Mouse (Mus musculus): Measurements from ENCODE around the gene Nsdhl.

The Nsdhl gene

DNA sequence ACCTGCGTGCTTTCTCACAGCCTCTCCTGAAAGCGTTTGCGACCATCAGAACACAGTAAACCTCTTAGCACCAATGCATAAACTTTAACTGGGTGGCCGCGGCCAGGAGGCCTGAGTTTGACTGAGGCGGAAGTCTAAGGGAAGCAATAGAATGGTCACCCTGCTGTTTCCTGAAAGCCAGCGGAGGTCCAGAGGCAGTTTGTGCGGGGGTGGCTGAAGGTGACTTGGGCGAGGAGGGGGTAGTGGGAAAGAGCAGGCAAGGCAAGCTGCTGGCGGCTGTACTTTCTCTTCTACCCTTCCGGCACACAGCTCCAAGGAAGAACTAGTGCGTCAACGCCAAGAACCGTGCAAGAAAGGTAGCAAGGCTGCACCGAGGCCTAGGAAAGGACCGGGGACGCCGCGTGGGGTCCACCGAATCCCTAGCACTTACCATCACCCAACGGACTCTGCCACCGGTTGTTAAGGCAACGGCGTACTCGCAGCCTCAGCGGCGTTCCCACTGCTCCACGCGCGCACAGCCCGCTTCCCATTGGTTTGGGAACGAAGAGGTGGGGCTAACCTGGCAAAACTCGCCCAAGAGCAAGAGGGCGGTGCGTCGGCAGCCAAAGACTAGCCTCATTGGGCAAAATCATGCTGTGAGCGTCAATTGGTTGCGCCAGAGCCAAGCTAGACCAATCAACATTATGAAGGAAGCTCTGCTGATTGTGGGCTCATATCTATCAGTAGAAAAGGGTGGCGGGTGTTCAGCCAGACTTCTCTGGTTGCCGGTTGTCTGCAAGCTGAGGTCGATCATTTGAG lies at the start of gene Nsdhl, which contains the start of gene Cetn2:
Nsdhl (plus strand) TSS at position 674 of the 798 bp plus-strand sequence.
Cetn2 (minus strand) TSS at position 528 of the 798 bp plus-strand sequence.
- in situ Hi-C loops (cut with MboI, MseI): loop anchor here in 1 of 2 experiments (5.0 kb wide), 1 partner anchor 34 kb away; no protein-coding TSS in a partner anchor

DNA sequence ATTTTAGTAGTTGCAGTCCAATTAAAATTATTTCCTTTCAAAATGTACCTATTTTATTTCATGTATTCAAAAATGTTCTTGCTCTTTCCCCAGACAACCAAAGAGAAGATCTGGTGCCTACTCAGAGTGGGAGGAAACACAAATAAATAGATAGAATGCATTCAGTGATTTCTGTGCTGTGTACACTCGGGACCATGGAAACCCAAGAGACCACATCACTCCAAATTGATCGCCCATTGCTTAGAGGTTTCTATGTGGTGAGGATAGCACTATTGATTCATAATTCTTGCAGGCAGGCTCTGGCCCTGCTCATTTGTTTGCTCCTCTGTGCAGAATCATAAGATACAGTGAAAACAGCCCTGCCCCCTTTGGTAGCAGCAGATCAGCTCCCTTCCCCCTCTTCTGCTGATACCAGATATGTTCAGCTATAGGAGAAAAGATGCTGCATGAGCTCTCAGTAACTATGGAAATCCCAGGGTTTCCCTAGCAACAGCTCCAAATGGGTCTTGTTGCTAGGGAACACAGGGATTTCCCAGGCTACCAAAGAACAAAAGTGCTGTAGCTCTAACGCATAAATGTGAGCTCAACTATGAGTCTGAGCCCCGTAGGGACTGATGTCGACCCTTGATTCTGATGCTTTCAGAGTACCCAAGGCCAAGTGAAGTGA lies 22.8 kb upstream of the Nsdhl start:
- in situ Hi-C loops (cut with MboI, MseI): no loop called here

GRCm38 (mm10) chrX:72896055-72896437 lies 22.3 kb upstream of the Nsdhl start:
- in situ Hi-C loops (cut with MboI, MseI): no loop called here

DNA sequence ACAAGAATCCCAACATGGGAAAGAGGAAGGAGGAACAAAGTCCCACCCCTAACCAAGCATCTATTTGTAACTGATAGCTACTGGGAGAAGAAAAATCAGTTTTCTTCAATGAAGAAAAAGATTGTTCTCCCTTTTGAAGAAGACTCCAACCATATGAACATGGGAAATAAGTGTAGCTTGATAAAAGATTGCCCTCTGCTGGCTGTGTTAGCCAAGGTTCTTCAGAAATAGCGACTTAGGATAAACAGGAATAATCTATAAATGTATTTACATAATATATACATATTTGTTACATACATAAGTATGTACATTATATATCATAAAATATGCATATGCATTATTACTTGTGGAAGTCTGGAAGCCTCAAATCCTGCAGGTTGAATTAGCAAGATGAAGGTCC lies 15.8 kb upstream of the Nsdhl start:
- in situ Hi-C loops (cut with MboI, MseI): no loop called here

DNA sequence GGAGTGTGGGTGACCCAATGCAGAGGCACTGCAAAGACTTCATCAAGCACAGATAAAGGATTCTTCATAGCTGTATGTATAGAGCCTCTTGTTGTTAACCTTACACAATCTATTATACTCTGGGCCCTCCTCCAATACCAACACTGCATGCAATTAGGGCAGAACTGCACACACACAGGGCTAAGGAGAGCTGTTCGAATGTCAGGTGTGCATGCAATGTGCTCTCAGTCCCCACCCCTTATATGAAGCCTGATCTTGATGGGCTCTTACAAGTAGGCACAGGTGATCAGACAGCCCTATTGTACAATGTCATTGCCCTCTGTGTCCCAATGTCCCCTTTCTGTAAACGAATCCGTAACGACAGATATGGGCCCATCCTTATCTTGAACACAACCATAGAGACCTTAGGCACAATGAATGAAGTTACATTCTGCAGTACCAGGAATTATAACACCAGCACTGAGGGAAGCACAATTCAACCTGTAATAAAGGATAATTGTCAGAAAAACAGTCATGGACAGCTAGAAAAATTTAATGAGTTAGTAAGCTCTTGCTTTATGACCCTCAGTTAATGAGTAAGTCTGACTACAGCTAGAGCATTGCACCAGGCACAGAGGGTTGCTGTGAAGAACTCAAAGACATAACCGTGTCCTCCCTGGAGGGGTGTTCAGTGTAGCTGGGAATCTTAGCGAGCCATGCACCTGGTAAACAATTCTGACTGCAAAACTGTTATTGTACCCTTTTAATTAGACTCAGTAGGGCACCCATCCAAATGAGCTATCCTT lies 10.5 kb upstream of the Nsdhl start:
- in situ Hi-C loops (cut with MboI, MseI): no loop called here

GRCm38 (mm10) chrX:72908404-72908741 lies 10.0 kb upstream of the Nsdhl start:
- in situ Hi-C loops (cut with MboI, MseI): no loop called here

DNA sequence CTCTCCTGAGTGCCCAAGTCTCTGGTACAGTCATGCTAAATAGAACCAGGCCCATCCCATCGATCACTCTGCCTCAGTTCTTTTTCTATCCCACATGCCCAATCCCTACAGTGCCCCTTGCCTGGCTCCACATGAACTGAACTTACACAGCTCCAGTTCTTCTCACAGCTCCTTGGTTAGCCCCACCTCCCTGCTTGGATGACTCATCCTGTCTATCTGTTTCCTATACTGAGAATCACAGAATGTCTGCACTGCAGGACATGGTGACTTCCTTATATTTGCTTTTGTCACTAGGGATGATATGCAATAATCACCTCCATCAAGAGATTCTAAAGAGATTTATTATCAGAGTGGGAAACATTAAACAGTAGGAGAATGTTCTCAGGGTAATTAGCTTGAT lies 6.7 kb upstream of the Nsdhl start:
- in situ Hi-C loops (cut with MboI, MseI): no loop called here

DNA sequence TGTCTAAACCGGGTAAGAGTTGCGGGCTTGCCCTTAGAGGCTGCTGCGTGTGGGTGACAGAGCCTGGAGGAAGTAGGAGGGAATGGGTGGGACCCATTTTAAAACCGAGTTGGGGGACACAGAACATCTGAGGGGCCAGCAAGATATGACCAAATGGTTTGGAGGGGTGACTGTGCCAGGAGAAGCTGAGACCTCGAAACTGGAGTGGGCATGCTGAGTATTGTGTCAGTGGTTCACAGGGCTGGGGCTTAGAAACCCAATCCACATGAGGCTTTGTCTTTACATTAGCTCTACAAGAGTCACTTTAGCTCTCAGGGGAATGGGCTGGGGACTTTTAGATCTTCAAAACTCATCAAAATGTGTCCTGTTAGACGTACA lies 314 bp downstream of the Nsdhl start:
- in situ Hi-C loops (cut with MboI, MseI): loop anchor here in 1 of 2 experiments (5.0 kb wide), 1 partner anchor 34 kb away; no protein-coding TSS in a partner anchor

GRCm38 (mm10) chrX:72921391-72921790 lies 3.0 kb downstream of the Nsdhl start:
- in situ Hi-C loops (cut with MboI, MseI): loop anchor here in 1 of 2 experiments (10.0 kb wide), 1 partner anchor 1107 kb away; the partner anchor contains the start of gene Vma21

GRCm38 (mm10) chrX:72953464-72953863 lies 35.1 kb downstream of the Nsdhl start:
- in situ Hi-C loops (cut with MboI, MseI): loop anchor here in 1 of 2 experiments (5.0 kb wide), 1 partner anchor 36 kb away; the partner anchor contains the start of genes Cetn2 and Nsdhl

GRCm38 (mm10) chrX:72956486-72956885 lies 38.1 kb downstream of the Nsdhl start:
- in situ Hi-C loops (cut with MboI, MseI): no loop called here

- in situ Hi-C loops (cut with MboI, MseI): no loop called here
Observed at GRCm38 (mm10) chrX:72960431-72960830, 42.1 kb downstream of the Nsdhl start.

DNA sequence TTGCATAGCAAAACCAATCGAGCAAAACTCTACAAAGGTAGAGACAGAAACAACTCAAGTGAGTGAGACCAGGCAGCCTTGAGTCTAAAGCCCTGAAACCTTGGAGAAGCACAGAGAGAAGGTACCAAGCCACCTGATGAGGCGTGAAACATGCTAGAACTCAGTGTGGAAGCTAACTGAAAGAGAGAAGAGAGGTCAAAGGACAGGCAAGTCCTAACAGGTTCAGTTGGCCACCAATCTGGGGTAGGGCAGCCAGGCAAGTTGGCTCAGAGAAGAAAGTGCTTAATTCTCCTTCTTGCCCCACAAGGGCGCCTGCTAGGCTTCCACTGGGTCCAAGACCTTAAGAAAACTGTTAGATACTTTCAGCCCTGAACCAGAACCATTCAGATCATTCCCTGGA lies 43.2 kb downstream of the Nsdhl start:
- in situ Hi-C loops (cut with MboI, MseI): no loop called here

- in situ Hi-C loops (cut with MboI, MseI): no loop called here
Observed at GRCm38 (mm10) chrX:72962743-72963142, 44.4 kb downstream of the Nsdhl start.

GRCm38 (mm10) chrX:72982831-72983230 lies 64.5 kb downstream of the Nsdhl start:
- in situ Hi-C loops (cut with MboI, MseI): no loop called here

- in situ Hi-C loops (cut with MboI, MseI): no loop called here
Observed at GRCm38 (mm10) chrX:72985607-72986006, 67.2 kb downstream of the Nsdhl start.

GRCm38 (mm10) chrX:72986841-72987519 lies 68.6 kb downstream of the Nsdhl start, which contains the start of gene Zfp185:
Gene Zfp185, plus strand, starts transcription at chrX:72987339.
- in situ Hi-C loops (cut with MboI, MseI): no loop called here

DNA sequence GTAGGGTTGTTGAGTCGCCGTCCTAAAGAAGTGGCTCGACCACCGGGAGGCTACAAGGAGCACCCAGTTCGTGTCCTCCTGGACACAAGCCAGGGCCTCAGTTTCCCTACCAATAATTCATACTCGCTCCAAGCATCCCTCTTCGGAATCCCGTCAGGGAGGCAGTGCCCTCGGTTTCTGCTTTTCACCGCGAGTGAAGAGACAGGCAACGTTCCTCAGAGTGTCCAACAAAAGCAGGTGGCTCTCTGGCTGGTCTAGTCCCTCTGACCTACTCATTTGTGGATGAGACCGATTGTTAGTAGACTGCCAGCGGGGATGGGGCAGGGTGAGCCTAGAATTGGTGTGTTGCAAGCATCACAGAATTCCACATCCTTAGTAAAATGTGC lies 69.2 kb downstream of the Nsdhl start:
- in situ Hi-C loops (cut with MboI, MseI): no loop called here

DNA sequence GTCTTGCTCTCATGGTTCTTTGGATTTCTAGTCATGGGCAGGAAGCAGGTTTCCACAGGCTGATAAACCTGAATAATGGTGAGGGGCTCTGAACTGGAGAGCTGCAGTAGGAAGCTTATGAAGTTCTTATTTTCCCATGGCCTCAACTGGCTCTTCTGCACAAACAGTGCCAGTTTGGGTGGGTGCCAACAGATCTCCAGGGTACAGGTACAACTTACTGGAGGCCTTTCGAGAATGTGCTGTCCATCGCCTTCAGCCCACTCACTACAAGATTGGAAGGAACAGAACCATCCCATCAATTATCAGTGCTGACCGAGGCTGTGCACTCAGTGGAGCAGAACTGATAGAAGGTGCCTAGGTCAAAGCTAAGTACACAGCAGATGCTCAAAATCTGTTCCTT lies 70.1 kb downstream of the Nsdhl start:
- in situ Hi-C loops (cut with MboI, MseI): no loop called here

GRCm38 (mm10) chrX:72990581-72990980 lies 72.2 kb downstream of the Nsdhl start:
- in situ Hi-C loops (cut with MboI, MseI): no loop called here

GRCm38 (mm10) chrX:72992291-72992919 lies 74.0 kb downstream of the Nsdhl start:
- in situ Hi-C loops (cut with MboI, MseI): no loop called here

All from T-helper 17 cell (primary cell).